Comparison of ENCODE assay signal across 8 mouse cellular contexts in genomic region chr3:94473115-94473505, GRCm38 (mm10). TPM values are rescaled to one million over a fixed set of nuclear protein-coding genes. Genes with fewer than 3 reads are reported as not detected.
A peak's percentile ranks its signal among the peaks of the same experiment; 100 is the strongest.
DNase-seq lines count a peak whose midpoint lies in the region; ATAC-seq and TF ChIP-seq lines count a peak whose summit lies in the region.

No protein-coding gene starts in this region.

- WGBS in lung, embryonic 16.5 days, result 42% methylated on average over 10 of the region's 10 CpGs
- WGBS in heart, embryonic 15.5 days, result 37% methylated on average over 10 of the region's 10 CpGs
- 51% methylated on average over 10 of the region's 10 CpGs for WGBS in limb, embryonic 10.5 days
- WGBS in small intestine, adult 2 months, result 63% methylated on average over 10 of the region's 10 CpGs

- H3K9ac ChIP-seq in lung, embryonic 16.5 days (ENCODE audit: low read length), result no peak overlapping the region
- H3K9ac ChIP-seq in heart, embryonic 15.5 days, result no peak overlapping the region

- DNase-seq in lung, adult 18-20 months, result no peak
- DNase-seq in limb, embryonic 10.5 days (ENCODE audit: low spot score), result no peak
- no peak for DNase-seq in cerebellum, adult 11-12 months
- DNase-seq in adrenal gland, adult (ENCODE audit: inconsistent age in 2 of 2, low spot score in 1 of 2), result no peak

- peak overlapping the region; percentile 42; the same call in 1 of the 2 replicates for H3K4me2 ChIP-seq in lung, embryonic 16.5 days (ENCODE audit: low read depth, low read length)
- H3K4me2 ChIP-seq in heart, embryonic 15.5 days, result peak overlapping the region; percentile 65

- no peaks in the 10 kb centered on the region for H3K9me3 ChIP-seq in lung, embryonic 16.5 days (ENCODE audit: control insufficient read depth, low read length)
- no peaks in the 10 kb centered on the region for H3K9me3 ChIP-seq in heart, embryonic 15.5 days (replicated peaks)
- H3K9me3 ChIP-seq in limb, embryonic 10.5 days (replicated peaks), result no peaks in the 10 kb centered on the region

- TF ChIP-seq POLR2A in small intestine, adult 2 months (IDR thresholded peaks at IDR 0.05; ENCODE audit: low read depth, low read length), result no peak

- no peak for TF ChIP-seq CTCF in small intestine, adult 2 months (IDR thresholded peaks at IDR 0.05; ENCODE audit: extremely low read depth, insufficient read length, insufficient replicate concordance, low read depth, low read length)

- no peak overlapping the region for H3K4me3 ChIP-seq in lung, embryonic 16.5 days (ENCODE audit: low read length)
- no peak overlapping the region for H3K4me3 ChIP-seq in heart, embryonic 15.5 days
- peak overlapping the region; percentile 43; the same call in 1 of the 2 replicates for H3K4me3 ChIP-seq in limb, embryonic 10.5 days
- H3K4me3 ChIP-seq in small intestine, adult 2 months (ENCODE audit: low read depth, low read length), result no peak overlapping the region

- no peaks in the 10 kb centered on the region; the same call in 1 of the 2 replicates for H3K4me1 ChIP-seq in lung, embryonic 16.5 days (replicated peaks; ENCODE audit: control insufficient read depth, insufficient read depth, low read length)
- H3K4me1 ChIP-seq in heart, embryonic 15.5 days (replicated peaks), result peaks cover 23% of the 10 kb centered on the region
- peaks cover 38% of the 10 kb centered on the region for H3K4me1 ChIP-seq in limb, embryonic 10.5 days
- H3K4me1 ChIP-seq in small intestine, adult 2 months (ENCODE audit: control insufficient read depth, insufficient read depth, insufficient read length, low read length), result peaks cover 25% of the 10 kb centered on the region

- no peak for ATAC-seq in lung, embryonic 16.5 days (ENCODE audit: low read depth)
- no peak for ATAC-seq in heart, embryonic 15.5 days (replicated peaks; ENCODE audit: insufficient number of reproducible peaks, insufficient read depth, low FRiP score, low read depth)
- no peak for ATAC-seq in cerebellum, adult (ENCODE audit: insufficient number of reproducible peaks, low FRiP score, low TSS enrichment)

- no peaks in the 10 kb centered on the region for H3K27me3 ChIP-seq in lung, embryonic 16.5 days (ENCODE audit: control insufficient read depth, insufficient read depth, low read depth, low read length)
- H3K27me3 ChIP-seq in heart, embryonic 15.5 days, result no peaks in the 10 kb centered on the region
- H3K27me3 ChIP-seq in limb, embryonic 10.5 days (ENCODE audit: low read depth, poor library complexity, severe bottlenecking), result peaks cover 8% of the 10 kb centered on the region
- H3K27me3 ChIP-seq in small intestine, adult 2 months (ENCODE audit: control insufficient read depth, insufficient read depth, low read length), result no peaks in the 10 kb centered on the region

- peak overlapping the region; percentile 43; the same call in 1 of the 2 replicates for H3K27ac ChIP-seq in lung, embryonic 16.5 days (ENCODE audit: low read length)
- peak overlapping the region; percentile 53 for H3K27ac ChIP-seq in heart, embryonic 15.5 days
- no peak overlapping the region; the same call in 1 of the 2 replicates for H3K27ac ChIP-seq in limb, embryonic 10.5 days
- peak overlapping the region; percentile 42; the same call in 1 of the 2 replicates for H3K27ac ChIP-seq in small intestine, adult 2 months (ENCODE audit: insufficient read depth, low read depth, low read length)

- no peaks in the 10 kb centered on the region for H3K36me3 ChIP-seq in lung, embryonic 16.5 days (ENCODE audit: control insufficient read depth, insufficient read depth, low read length)
- no peaks in the 10 kb centered on the region for H3K36me3 ChIP-seq in heart, embryonic 15.5 days
- H3K36me3 ChIP-seq in limb, embryonic 10.5 days, result no peaks in the 10 kb centered on the region
- no peaks in the 10 kb centered on the region for H3K36me3 ChIP-seq in small intestine, adult 2 months (ENCODE audit: control insufficient read depth, insufficient read depth, low read length)

RNA-seq across cellular contexts. Expression of gene Celf3, which starts 5.0 kb away (rescaled TPM):
- 2.3 and 3.3 TPM in 2 replicates for polyA plus RNA-seq in lung, embryonic 16.5 days (2015; fragmentation: Nextera tagmentation; extraction: Ambion mirVana)
- 1.0 and 4.5 TPM in 2 replicates for polyA plus RNA-seq in heart, embryonic 15.5 days (2015; fragmentation: Nextera tagmentation; extraction: Ambion mirVana)
- polyA plus RNA-seq in limb, embryonic 10.5 days (2016; fragmentation: Nextera tagmentation; extraction: Ambion mirVana), result 1.4 and 1.5 TPM in 2 replicates
- 12.1 and 26.1 TPM in 2 replicates for polyA plus RNA-seq in small intestine, adult 2 months (2012; rRNA removed)

RNA-seq across cellular contexts. Expression of gene Riiad1, which starts 7.0 kb away (rescaled TPM):
- 16.1 and 28.1 TPM in 2 replicates for polyA plus RNA-seq in lung, embryonic 16.5 days (2015; fragmentation: Nextera tagmentation; extraction: Ambion mirVana)
- polyA plus RNA-seq in heart, embryonic 15.5 days (2015; fragmentation: Nextera tagmentation; extraction: Ambion mirVana), result 4.9 and 6.2 TPM in 2 replicates
- 1.4 and 1.8 TPM in 2 replicates for polyA plus RNA-seq in limb, embryonic 10.5 days (2016; fragmentation: Nextera tagmentation; extraction: Ambion mirVana)
- polyA plus RNA-seq in small intestine, adult 2 months (2012; rRNA removed), result 0.23 TPM in 1 of 2 replicates, not detected in the other

RNA-seq across cellular contexts. Expression of gene Oaz3, which starts 29.4 kb away (rescaled TPM):
- 0.31 and 0.49 TPM in 2 replicates for polyA plus RNA-seq in lung, embryonic 16.5 days (2015; fragmentation: Nextera tagmentation; extraction: Ambion mirVana)
- 0.23 and 0.38 TPM in 2 replicates for polyA plus RNA-seq in heart, embryonic 15.5 days (2015; fragmentation: Nextera tagmentation; extraction: Ambion mirVana)
- polyA plus RNA-seq in limb, embryonic 10.5 days (2016; fragmentation: Nextera tagmentation; extraction: Ambion mirVana), result 0.29 and 0.51 TPM in 2 replicates
- not detected in 2 replicates for polyA plus RNA-seq in small intestine, adult 2 months (2012; rRNA removed)

RNA-seq across cellular contexts. Expression of gene Mrpl9, which starts 30.0 kb away (rescaled TPM):
- polyA plus RNA-seq in lung, embryonic 16.5 days (2015; fragmentation: Nextera tagmentation; extraction: Ambion mirVana), result 58.8 and 59.8 TPM in 2 replicates
- polyA plus RNA-seq in heart, embryonic 15.5 days (2015; fragmentation: Nextera tagmentation; extraction: Ambion mirVana), result 56.1 and 60.8 TPM in 2 replicates
- polyA plus RNA-seq in limb, embryonic 10.5 days (2016; fragmentation: Nextera tagmentation; extraction: Ambion mirVana), result 71.0 and 77.8 TPM in 2 replicates
- 17.3 and 20.6 TPM in 2 replicates for polyA plus RNA-seq in small intestine, adult 2 months (2012; rRNA removed)
